Mouse (Mus musculus) forebrain, embryonic 16.5 days (tissue): ENCODE measurements around the gene Apex2. TPM values are rescaled to one million over a fixed set of nuclear protein-coding genes. Genes with fewer than 3 reads are reported as not detected.
A peak's percentile ranks its signal among the peaks of the same experiment; 100 is the strongest.

Experiments
- ATAC-seq: fragments of 200-750 bp; cut with Nextera tagmentation; 2 replicates; pipeline ENCODE4 v1.8.0; 2017; ENCODE audit warnings: mild to moderate bottlenecking, moderate library complexity
- H3K27ac ChIP-seq: fragments of 300-500 bp; sonication (generic); 2 replicates; pipeline ENCODE4 v1.5.1; 2014; ENCODE audit warnings: low read length, control low read depth
- H3K27me3 ChIP-seq: fragments of 300-500 bp; sonication (generic); replicated peaks from 2 replicates; pipeline ENCODE4 v1.6.1; 2014; ENCODE audit warnings: low read length; ENCODE audit not compliant: control insufficient read depth, insufficient read depth
- H3K36me3 ChIP-seq: fragments of 300-500 bp; sonication (generic); 2 replicates; pipeline ENCODE4 v1.6.1; 2014; ENCODE audit not compliant: control insufficient read depth, insufficient read depth
- H3K4me1 ChIP-seq: fragments of 300-500 bp; sonication (generic); replicated peaks from 2 replicates; pipeline ENCODE4 v1.6.1; 2014; ENCODE audit warnings: low read length; ENCODE audit not compliant: control insufficient read depth, insufficient read depth
- H3K4me2 ChIP-seq: fragments of 300-500 bp; sonication (generic); 2 replicates; pipeline ENCODE4 v1.6.1; 2014; ENCODE audit warnings: mild to moderate bottlenecking, low read length, control low read depth
- H3K4me3 ChIP-seq: fragments of 300-500 bp; sonication (generic); replicated peaks from 2 replicates; pipeline ENCODE4 v1.5.1; 2014; ENCODE audit warnings: mild to moderate bottlenecking, low read length, control low read depth
- H3K9ac ChIP-seq: fragments of 300-500 bp; sonication (generic); replicated peaks from 2 replicates; pipeline ENCODE4 v1.6.1; 2014; ENCODE audit warnings: low read depth, low read length, control low read depth
- H3K9me3 ChIP-seq: fragments of 300-500 bp; sonication (generic); 2 replicates; pipeline ENCODE4 v1.6.1; 2016; ENCODE audit warnings: low read length; ENCODE audit not compliant: control insufficient read depth
- WGBS: fragments of 180-500 bp; shearing (Covaris S2); extraction: QIAGEN DNeasy Blood & Tissue Kit; methylation state at CpG from one replicate; pipeline ENCODE4 v1.1.7; 2014; 5-methylcytosine and 5-hydroxymethylcytosine counted together
- polyA plus RNA-seq: library from polyadenylated mRNA; unstranded; fragments of >200 nt; fragmentation: Nextera tagmentation; extraction: Ambion mirVana; gene quantifications from 2 replicates; pipeline ENCODE4 v1.2.1, GENCODE M21; 2015

Apex2 gene
- polyA plus RNA-seq, 1 experiment from 2014 or later = 25.4 TPM

GRCm38 (mm10) chrX:150564644-150565357 is 24.9 kb downstream of the Apex2 start:
- H3K27me3 ChIP-seq = no peaks in the 10 kb centered on the region
- no peaks in the 10 kb centered on the region for H3K4me1 ChIP-seq
- H3K9me3 ChIP-seq = no peaks in the 10 kb centered on the region
- no peaks in the 10 kb centered on the region for H3K36me3 ChIP-seq
- no peak overlapping the region for H3K9ac ChIP-seq
- no peak overlapping the region for H3K4me3 ChIP-seq
- ATAC-seq = no peak
- no peak overlapping the region for H3K27ac ChIP-seq
- no peak overlapping the region for H3K4me2 ChIP-seq
- WGBS = 84% methylated on average over 10 of the region's 12 CpGs

GRCm38 (mm10) chrX:150554032-150554431 is 35.6 kb downstream of the Apex2 start:
- 87% methylated on average over 3 of the region's 3 CpGs for WGBS
- H3K9me3 ChIP-seq = no peaks in the 10 kb centered on the region

GRCm38 (mm10) chrX:150551986-150552385 is 37.7 kb downstream of the Apex2 start:
- Histone ChIP-seq H3K4me3 (no peak overlapping the region), H3K4me2 (no peak overlapping the region), H3K27ac (no peak overlapping the region), H3K9me3 (no peaks in the 10 kb centered on the region), H3K36me3 (no peaks in the 10 kb centered on the region), H3K9ac (no peak overlapping the region), H3K4me1 (no peaks in the 10 kb centered on the region), H3K27me3 (no peaks in the 10 kb centered on the region)
- ATAC-seq = no peak
- 88% methylated on average over 2 of the region's 2 CpGs for WGBS

More at GRCm38 (mm10) chrX:150554032-150554431, 35.6 kb downstream of the Apex2 start:
- Histone ChIP-seq H3K4me3 (no peak overlapping the region), H3K36me3 (no peaks in the 10 kb centered on the region), H3K27me3 (no peaks in the 10 kb centered on the region), H3K27ac (no peak overlapping the region), H3K9ac (no peak overlapping the region), H3K4me1 (no peaks in the 10 kb centered on the region), H3K4me2 (no peak overlapping the region)
- no peak for ATAC-seq

- Histone ChIP-seq H3K9me3 (no peaks in the 10 kb centered on the region), H3K27me3 (no peaks in the 10 kb centered on the region), H3K4me1 (no peaks in the 10 kb centered on the region), H3K4me3 (no peak overlapping the region), H3K36me3 (no peaks in the 10 kb centered on the region), H3K4me2 (no peak overlapping the region), H3K27ac (no peak overlapping the region), H3K9ac (no peak overlapping the region)
- ATAC-seq = no peak
- WGBS = 86% methylated on average over 3 of the region's 3 CpGs
These were observed 40.0 kb downstream of the Apex2 start for GRCm38 (mm10) chrX:150549639-150550038.

- Histone ChIP-seq H3K9me3 (no peaks in the 10 kb centered on the region), H3K27me3 (no peaks in the 10 kb centered on the region), H3K4me3 (no peak within 1 kb of the TSS), H3K9ac (no peak within 1 kb of the TSS), H3K4me1 (no peaks in the 10 kb centered on the region), H3K36me3 (no peaks in the 10 kb centered on the region), H3K4me2 (no peak within 1 kb of the TSS), H3K27ac (no peak within 1 kb of the TSS)
- 58% methylated on average over 5 of the region's 5 CpGs for WGBS
- ATAC-seq = no peak
These were observed 42.4 kb downstream of the Apex2 start, which contains the start of gene Alas2 for GRCm38 (mm10) chrX:150547239-150547638. Gene Alas2, plus strand, starts transcription at chrX:150547375.

- Histone ChIP-seq H3K4me1 (no peaks in the 10 kb centered on the region), H3K36me3 (no peaks in the 10 kb centered on the region), H3K4me3 (no peak overlapping the region), H3K4me2 (no peak overlapping the region), H3K9me3 (no peaks in the 10 kb centered on the region), H3K9ac (no peak overlapping the region), H3K27ac (no peak overlapping the region), H3K27me3 (no peaks in the 10 kb centered on the region)
- no peak for ATAC-seq
These were observed 48.0 kb downstream of the Apex2 start for GRCm38 (mm10) chrX:150541684-150542083.

GRCm38 (mm10) chrX:150540111-150540510 is 49.6 kb downstream of the Apex2 start:
- Histone ChIP-seq H3K9ac (no peak overlapping the region), H3K4me3 (no peak overlapping the region), H3K9me3 (no peaks in the 10 kb centered on the region), H3K27me3 (no peaks in the 10 kb centered on the region), H3K27ac (no peak overlapping the region), H3K4me1 (no peaks in the 10 kb centered on the region), H3K36me3 (no peaks in the 10 kb centered on the region), H3K4me2 (no peak overlapping the region)
- ATAC-seq = no peak
- 91% methylated on average over 2 of the region's 2 CpGs for WGBS

GRCm38 (mm10) chrX:150516477-150516876 is 73.2 kb downstream of the Apex2 start:
- H3K36me3 ChIP-seq = no peaks in the 10 kb centered on the region
- no peak overlapping the region for H3K27ac ChIP-seq
- WGBS = 86% methylated on average over 1 of the region's 1 CpGs
- H3K4me3 ChIP-seq = no peak overlapping the region
- no peaks in the 10 kb centered on the region for H3K27me3 ChIP-seq
- no peak for ATAC-seq
- H3K9me3 ChIP-seq = no peaks in the 10 kb centered on the region
- no peaks in the 10 kb centered on the region for H3K4me1 ChIP-seq
- H3K4me2 ChIP-seq = no peak overlapping the region
- no peak overlapping the region for H3K9ac ChIP-seq

- H3K9me3 ChIP-seq = no peaks in the 10 kb centered on the region
- no peak overlapping the region for H3K9ac ChIP-seq
- H3K4me1 ChIP-seq = no peaks in the 10 kb centered on the region
- H3K36me3 ChIP-seq = no peaks in the 10 kb centered on the region
- no peak overlapping the region for H3K27ac ChIP-seq
- H3K4me2 ChIP-seq = no peak overlapping the region
- no peak overlapping the region for H3K4me3 ChIP-seq
- no peak for ATAC-seq
- H3K27me3 ChIP-seq = no peaks in the 10 kb centered on the region
These were observed 73.7 kb downstream of the Apex2 start for GRCm38 (mm10) chrX:150516015-150516414.

GRCm38 (mm10) chrX:150514127-150514526 is 75.5 kb downstream of the Apex2 start:
- no peaks in the 10 kb centered on the region for H3K27me3 ChIP-seq
- H3K9ac ChIP-seq = no peak overlapping the region
- H3K4me3 ChIP-seq = no peak overlapping the region
- H3K27ac ChIP-seq = no peak overlapping the region
- H3K4me1 ChIP-seq = no peaks in the 10 kb centered on the region
- peak; percentile 51; the same call in 1 of the 2 replicates for ATAC-seq
- WGBS = 65% methylated on average over 1 of the region's 1 CpGs
- H3K4me2 ChIP-seq = no peak overlapping the region
- H3K36me3 ChIP-seq = no peaks in the 10 kb centered on the region
- no peaks in the 10 kb centered on the region for H3K9me3 ChIP-seq
